Mouse (Mus musculus) bone marrow, adult 2 months (tissue): Measurements from ENCODE around the gene Pgls.
A peak's percentile ranks its signal among the peaks of the same experiment; 100 is the strongest.

Source experiments
- CTCF ChIP-seq: fragments of 200-500 bp; IDR thresholded peaks from 2 replicates; pipeline ENCODE4 v1.5.1; 2011; ENCODE audit warnings: low read length, control low read depth; ENCODE audit not compliant: control insufficient read depth, insufficient read depth
- POLR2A ChIP-seq: fragments of 200-500 bp; IDR thresholded peaks from 2 replicates; pipeline ENCODE4 v1.6.1; 2011; ENCODE audit warnings: low read depth, mild to moderate bottlenecking, control low read depth, low read length, borderline replicate concordance; ENCODE audit not compliant: control insufficient read depth

- TF ChIP-seq CTCF (peak; percentile 70), POLR2A (no peak)
These were observed 29.2 kb upstream of the Pgls start for GRCm38 (mm10) chr8:71562751-71563150.
